Mouse (Mus musculus): ENCODE data around the gene Adgrv1.

Adgrv1 gene

DNA sequence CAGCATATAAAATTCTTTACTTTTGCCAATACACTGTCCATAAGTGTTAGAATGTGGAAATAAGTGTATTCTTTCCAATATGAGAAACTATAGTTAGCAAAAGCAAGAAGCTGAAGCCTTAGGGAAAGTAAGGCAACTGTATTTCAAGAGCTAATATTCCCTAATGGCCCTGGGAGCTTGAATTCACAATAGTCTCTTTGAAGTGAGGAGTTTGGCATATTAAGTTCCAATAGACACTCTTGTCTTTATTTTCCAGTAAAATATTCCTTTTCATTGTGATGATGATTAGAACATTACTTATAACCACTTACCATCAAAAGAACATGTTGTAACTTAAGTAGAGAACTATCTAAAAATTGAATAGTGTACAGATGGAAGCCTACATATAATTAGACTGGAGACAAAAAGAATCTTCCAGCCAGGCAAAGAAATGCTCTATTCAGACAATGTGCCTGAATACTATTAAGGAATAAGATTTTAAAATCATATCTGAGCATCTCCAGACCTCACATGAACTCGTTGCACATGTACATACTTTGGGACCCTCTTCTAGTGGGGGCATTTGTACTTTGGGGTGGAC, 225.0 kb downstream of the Adgrv1 start:
- no peak for DNase-seq (ENCODE audit: low read depth, low spot score)

DNA sequence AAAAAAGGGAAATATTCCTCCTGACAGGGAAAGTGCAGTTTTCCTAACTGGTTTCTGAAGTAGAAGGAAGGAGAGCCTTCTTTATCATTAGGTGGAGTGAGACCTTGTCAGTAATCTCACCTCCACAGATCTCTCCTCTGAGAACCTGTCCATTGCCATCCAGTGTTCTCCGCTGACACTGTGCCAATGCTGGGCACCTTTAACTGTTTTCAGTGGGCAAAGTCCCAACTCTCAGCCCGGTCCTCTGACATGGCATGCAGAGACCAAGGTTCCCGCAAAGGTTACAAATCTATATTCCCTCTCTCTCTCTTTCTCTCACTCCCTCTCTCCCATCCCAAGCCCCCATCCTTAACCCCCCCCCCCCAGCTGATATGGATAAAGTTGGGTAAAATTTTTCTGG, 230.1 kb downstream of the Adgrv1 start:
- DNase-seq (ENCODE audit: low read depth, low spot score), result no peak

DNA sequence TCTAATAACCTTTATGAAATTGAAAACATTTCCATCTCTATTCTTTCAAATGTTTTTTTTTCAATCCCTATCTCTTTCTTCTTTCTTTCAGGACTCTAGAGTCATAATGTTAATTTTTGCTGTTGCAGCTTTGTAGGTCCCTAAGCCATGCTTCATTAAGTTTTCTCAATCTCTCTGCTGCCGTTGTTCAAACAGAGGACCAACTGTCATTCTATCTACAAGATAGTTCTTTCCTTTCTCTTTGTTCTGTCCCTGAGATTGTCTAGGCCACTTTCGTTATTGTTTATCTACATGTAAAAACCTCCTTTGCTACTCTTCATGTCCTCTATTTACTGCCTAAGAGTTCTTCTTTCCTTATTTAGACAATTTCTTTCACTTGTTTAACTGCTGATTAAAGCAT, 230.8 kb downstream of the Adgrv1 start:
- DNase-seq (ENCODE audit: low read depth, low spot score), result no peak

DNA sequence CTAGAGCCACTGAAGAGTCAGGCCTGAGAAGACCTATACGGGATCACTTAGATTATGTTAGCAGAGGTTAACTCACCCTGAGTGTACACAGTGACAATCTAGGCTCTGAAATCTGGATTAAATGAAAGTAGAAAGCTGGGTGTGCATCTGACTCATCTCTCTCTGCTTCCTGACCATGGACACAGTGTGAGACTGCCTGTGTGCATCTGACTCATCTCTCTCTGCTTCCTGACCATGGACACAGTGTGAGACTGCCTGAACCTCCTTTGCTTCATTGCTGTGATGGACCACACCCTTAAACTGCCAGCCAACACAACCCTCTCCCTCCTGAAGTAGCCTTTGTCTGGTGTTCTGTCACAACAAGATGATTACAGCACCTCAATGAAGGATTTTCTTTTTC, 231.2 kb downstream of the Adgrv1 start:
- no peak for DNase-seq (ENCODE audit: low read depth, low spot score)

DNA sequence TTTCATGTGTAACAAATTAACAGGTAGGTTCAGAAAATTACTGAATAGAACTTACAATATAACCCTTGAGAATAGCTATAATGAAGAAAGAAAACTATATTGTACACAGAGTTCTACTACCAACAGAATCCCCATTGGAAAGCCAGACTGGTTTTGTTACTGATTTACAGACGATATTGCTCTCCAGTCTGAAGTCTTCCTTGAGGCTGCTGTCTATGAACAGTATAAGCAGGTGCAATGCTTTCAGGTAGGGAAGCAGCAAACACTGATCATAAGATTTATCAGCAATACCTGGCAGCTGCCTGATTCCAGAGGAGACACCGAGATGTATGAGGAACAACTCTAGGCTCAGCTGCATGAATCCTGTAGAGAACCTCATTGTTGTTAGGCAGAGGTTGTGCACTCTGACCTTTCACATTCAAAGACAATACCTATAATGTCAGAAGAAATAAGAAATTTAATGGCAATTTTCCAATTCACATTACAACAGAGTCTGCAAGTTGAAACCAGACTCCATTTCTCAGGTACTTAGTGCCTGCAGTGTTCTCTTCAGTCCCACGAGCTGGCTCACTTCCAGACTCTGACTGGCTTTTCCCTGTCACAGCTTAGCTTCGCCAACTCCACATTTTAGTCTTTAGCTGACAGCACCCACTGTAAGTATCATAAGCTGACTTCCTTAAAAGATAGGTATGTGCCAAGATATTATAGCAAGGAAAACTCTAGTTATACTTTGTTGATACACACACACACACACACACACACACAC, 247.2 kb downstream of the Adgrv1 start:
- no peak for DNase-seq (ENCODE audit: low read depth, low spot score)

DNA sequence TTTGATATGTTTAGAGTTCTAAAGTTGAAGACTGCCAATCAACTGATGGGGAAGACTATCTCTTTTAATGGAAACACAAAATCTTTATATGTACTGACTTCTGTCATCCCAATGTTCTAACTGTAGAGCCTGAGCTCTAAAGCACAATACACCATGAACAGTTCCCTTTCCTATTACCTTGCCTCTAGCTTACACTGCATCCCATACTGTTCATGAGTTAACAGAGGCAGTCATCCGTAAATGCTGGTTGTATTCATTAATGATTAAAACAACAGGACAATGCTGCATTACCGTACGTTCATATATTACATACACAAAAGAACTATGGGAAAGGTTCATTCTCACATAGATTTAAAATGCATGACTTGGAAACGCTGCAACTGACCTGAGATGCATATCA, 251.1 kb downstream of the Adgrv1 start:
- DNase-seq (ENCODE audit: low read depth, low spot score), result no peak

DNA sequence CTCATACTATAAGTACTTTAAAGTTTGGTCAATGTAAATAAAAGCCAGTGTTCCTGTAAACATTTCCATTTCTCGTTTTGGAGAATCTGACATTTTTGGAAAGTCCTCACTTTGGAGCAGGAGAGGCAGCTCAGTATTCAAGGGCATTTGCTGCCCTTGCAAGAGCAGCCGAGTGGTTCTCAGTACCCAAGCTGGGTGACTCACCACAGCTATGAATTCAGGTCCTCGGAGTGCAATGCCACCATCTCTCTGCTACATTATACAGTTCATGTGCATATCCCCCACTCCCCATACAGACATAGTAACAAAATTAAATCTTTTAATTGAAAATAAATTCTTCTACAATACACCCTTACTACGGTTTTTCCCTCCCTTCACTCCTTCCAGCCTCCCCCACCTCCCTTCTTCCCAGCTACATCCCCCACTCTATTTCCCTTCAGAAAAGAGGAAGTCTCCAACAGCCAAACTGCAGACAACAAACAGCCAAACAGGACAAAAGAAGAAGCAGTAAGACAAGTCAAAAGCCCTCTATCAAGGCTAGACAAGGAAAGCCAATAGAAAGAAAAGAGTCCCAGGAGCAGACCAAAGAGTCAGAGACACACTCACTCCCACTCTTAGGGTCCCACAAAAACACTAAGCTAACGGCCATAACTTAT, 262.0 kb downstream of the Adgrv1 start:
- no peak for DNase-seq (ENCODE audit: low read depth, low spot score)

DNA sequence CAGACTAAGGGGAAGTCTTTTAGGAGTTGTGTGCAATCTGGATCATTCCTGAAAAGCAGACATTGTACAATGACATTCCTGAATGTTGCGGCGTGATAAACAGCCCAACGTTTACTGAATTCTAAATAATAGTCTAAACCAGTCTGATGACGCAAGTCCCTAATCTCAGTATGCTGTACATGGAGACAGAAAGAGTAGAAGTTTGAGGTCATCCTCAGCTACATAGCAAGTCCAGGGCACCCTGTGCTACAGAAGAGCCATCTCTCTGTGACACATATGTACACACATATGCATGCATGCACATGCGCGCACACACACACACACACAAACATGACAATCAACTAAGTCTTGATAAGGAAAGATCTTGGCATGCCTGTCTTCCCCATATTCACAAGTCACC, 262.8 kb downstream of the Adgrv1 start:
- DNase-seq (ENCODE audit: low read depth, low spot score), result no peak

DNA sequence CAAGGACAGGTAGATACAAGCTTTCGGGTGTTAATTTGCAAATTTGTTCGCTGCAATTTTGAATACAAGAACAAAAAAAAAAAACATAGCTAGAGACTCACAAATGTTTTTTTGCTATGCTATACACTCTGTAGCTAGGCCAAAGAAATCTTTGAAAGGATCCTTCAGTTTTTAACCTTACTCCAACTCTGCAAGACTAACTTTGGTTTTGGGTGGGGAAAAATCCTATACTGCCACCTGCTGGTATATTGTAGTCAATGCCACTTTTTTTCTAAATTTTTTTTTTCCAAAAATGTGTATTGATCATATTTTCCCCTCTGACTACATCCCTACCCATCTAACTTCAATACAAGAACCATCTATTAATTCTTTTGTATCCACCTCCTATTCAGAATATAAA, 263.4 kb downstream of the Adgrv1 start:
- no peak for DNase-seq (ENCODE audit: low read depth, low spot score)

DNA sequence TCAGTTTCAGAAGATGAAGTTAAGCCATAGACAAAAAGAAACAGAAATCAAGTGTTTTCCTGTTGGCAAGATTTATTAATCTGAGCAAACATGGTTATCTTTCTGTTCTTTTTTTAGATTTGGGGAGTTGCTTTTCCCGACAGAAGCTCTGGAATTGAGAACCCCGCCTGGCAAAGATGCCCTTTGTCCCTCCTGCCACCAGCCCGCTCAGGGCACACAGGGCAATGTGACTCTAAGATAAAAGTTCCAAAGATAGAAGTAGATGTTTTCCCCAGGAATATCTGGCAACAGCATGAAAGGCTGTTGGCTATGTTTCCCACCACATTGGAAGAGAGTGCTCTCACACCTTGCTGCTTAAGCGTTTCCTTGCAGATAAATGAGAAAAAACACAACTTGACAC, 264.0 kb downstream of the Adgrv1 start:
- DNase-seq (ENCODE audit: low read depth, low spot score), result no peak

DNA sequence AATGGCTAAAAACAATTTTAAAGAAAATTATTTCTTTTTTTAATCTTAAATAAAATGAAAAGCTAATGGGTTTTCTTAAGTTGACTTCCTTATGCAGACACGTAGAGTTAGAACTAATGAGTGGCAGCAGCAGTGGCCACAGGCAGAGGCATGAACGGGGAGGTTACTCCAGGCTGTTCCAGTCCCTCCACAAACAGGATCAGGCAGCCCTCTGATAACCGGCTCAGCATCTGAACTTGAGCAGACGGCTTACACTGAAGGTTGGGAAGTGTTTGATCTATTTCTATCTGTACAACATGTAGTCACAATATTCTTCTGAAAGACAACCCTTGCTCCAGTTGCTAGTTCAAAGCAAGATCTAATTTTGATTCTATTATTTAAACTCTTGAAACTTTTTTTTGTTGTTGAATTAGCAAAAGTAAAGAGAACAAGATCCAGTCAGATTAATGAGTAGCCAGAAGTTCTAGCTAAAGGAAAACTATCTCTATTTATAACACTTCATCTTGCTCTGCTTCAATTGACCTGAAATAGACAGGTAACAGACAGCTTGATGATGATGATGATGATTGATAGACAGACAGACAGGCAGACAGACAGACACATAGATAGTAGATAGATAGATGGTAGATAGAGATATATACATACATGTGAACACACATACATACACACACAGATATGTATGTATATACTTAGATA, 265.1 kb downstream of the Adgrv1 start:
- no peak for DNase-seq (ENCODE audit: low read depth, low spot score)

DNA sequence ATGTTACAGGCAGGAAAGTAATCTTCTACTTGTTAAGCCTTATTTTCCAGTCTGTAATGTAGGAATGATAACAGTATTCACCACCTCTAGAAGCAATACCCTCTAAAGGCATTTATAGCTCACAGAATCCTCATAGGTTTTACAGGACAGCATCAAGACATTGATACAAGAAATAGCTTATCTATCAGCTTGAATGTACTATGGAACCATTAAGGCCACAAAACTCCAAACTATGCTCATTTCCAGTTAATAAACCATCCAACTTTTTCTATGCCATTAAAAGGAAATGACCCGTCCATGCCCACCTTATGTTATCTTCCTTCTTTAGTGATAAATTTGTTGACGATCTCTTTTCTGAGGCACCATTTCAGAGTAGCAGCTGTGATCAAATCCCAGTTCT, 272.6 kb downstream of the Adgrv1 start:
- no peak for DNase-seq (ENCODE audit: low read depth, low spot score)

DNA sequence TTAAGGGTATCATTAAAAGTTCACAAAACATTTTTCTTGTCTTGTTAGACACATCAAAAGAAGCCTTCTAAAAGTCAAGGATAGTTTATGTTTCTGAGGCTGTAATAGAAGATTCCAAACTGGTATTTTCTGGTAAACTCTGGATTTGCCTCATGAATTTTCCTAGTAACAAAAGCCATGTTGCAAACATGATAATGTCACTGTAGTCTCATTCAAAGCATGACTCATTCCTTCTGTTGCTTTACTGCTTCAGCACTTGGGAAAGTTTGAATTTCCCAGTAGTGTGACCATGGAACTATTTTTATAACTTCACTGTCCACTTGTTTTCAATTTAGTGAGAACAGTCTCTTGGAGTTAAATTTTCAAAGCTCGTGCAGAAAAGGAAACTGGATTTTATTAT, 274.2 kb downstream of the Adgrv1 start:
- DNase-seq (ENCODE audit: low read depth, low spot score), result no peak

DNA sequence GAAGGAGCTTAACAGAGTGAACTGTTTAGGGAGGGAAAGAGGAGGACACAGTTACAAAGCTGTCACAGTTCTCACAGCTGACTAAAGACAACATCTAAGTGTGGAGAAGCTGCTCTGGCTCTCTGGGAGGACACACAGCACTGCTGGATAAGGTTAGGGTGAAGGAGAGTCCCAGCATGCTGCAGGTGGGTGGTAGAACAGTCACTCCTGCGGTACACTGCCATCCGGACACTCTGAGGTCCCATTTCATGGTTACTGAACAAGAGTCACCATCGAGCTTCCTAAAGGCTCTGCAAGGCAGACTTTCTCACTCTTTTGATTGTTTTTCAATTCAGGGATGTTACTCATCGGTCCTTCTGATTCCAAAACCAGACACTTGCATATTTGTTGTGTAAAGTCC, 274.6 kb downstream of the Adgrv1 start:
- DNase-seq (ENCODE audit: low read depth, low spot score), result no peak

DNA sequence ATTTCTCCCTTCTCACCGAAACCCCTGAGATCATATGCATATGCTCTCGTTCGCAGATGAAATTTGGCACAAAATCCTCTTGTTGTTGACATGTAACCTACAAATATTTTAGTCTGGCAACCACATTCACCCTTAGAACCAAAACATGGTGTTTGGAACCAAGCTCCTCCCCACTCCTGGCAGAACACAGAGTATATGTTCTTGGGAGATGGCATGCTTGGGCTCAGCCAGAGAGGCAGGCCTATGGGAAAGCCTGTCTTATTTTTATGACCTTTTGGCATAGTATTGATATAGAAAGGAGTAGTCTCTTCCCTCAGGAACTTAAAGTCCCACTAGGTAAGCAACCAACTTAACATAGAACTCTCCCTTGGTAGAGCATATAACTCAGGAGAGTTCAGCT, 275.7 kb downstream of the Adgrv1 start:
- DNase-seq (ENCODE audit: low read depth, low spot score), result no peak

DNA sequence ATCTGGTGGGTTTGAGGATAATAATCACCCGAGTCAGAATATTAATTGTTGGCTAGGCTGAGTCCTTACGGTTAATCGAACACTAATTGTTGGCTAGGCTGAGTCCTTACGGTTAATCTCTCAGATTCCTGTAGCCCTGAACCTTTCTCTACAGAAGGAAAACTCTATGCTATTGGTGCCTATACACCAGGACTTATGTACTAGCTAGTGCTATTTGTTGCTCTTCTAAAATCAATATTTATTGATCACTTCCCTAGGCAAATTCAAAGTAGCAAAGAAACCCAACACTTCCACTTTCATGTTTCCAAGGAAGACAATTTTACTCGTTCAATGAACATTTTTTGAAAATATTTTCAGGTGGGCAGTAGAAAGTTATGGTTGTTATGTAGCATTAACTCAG, 278.4 kb downstream of the Adgrv1 start:
- no peak for DNase-seq (ENCODE audit: low read depth, low spot score)

DNA sequence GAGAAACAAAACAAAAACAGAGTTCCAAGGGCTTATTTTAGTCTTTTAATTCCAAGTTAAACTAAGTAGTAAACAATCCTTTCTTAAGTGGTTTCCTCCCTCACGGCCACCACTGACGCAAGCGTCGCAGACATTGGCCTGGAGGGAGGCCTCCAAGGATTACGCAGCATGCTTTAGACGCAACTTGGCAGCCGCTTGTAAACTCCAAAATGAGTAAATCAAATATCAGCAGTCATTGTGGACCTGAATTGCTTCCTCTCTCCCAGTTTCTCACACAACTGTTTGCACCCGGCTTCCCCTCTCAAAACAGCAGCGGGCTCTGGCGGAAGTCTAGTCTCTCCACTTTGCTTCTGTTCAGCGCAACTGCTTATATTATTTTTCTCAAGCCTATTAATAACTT, 280.7 kb downstream of the Adgrv1 start:
- no peak for DNase-seq (ENCODE audit: low read depth, low spot score)

DNA sequence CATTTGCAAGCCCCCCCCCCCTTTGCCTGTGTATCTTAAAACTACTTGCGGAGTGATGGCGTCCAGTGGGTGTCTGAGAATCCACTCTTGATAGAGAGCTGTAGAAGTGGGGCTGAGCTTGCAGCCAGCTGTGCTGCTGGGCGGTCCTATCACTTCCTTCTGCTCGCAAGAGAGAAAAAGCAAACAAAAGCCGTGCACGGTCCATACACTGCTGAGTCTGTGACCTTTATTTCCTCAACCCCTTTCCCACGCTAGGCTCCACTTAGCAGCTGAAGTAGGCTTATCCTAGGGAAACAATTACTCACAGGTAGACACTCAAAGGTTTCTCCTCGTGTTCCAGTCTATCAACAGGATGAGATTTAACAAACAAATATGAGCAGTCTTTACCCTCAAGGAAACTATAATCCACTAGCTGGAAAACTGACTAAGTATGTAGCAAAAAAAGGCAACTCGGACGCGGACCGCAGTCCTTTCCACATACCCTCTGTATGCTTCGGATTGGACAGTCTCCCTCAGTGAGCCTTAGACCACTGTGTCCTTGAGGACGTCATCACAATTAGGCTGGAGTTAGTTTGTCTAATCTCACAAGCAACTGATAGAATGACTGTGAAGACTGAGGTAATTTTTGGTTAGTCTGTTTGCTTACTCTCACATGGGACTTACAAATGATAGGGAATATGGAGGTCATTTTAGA, 281.3 kb downstream of the Adgrv1 start:
- DNase-seq (ENCODE audit: low read depth, low spot score), result no peak

DNA sequence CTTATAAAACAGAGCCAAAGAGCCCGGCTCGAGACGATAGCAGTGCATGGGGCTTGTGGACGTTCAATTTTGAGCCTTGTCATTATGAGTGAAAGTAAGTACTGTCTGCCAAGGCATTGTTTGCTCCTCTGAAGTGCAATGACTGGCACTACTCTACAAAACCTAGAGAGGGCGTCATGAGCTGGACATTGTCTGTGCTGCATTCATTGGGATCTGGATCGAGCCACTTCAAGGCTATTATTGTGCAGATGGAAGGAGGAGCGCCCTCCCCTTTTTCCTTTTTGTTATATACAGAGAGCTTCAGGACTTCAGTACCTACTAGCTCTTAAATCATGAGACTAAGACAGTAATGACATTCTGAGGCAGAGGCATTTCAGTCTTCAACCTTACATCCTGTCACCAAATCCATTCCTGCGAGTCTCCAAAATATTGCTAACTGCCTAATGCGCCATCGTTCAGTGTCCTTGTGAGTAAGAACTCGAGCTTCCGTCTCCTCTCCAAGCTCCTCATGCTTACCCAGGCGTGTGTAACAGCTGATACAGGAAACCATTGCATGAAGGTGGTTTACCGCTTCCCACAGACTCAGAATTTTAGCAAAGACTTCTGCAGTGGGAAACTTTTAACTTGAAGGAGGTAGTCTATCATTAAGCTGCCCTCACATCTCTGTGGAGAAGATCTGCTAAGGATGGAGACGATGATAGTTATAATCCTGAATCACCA, 285.5 kb downstream of the Adgrv1 start:
- DNase-seq (ENCODE audit: low read depth, low spot score), result no peak

DNA sequence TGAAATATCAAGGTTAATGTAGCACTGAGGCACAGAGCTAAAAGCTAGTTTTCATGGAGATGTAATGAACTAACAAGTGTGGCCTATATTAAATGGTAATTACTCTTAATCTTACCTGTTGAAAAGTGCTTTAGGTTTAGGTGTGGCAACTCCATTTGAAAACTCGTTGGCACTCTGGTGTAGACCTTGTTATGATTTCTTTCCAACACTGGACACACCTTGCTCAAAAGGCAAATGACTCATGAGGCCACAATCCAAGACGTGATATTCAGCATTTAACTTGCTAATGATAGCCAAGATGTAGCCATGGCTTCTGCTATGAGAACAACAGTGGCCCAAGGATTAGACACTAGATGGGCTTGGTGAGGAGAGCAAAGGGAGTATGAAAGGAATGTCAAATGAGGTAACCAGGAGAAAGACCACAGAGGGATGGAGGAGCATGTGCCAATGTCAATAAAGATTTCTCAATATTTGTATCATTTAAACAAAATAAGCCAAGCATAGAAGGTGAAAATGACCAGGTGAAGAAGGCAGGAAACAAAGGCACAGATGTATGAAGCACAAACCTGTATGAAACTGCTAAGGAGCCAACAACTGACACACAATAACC, 289.9 kb downstream of the Adgrv1 start:
- no peak for DNase-seq (ENCODE audit: low read depth, low spot score)

DNA sequence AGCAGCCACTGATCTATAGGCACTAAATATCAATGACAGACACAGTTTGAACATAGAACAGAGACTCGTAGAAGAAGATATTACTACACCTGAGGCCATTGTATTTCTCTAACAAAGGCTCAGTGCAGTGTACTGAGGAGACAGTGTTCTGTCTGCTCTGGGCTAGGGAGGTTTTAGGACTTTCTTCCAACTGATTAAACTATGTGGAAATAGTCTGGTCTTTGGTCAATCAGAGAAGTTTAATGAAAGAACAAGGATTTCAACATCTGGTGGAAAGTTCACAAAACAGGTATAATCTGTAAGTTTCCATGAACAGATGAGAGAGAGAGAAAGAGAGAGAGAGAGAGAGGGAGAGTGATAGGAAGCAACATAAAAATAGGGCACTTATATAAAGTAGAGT, 297.7 kb downstream of the Adgrv1 start:
- no peak for DNase-seq (ENCODE audit: low read depth, low spot score)

Measured in brain, embryonic 18.5 days (tissue).